Mouse (Mus musculus): Measurements from ENCODE around the gene Nlrp3.
"Not testable (repeated sequence)": the region's sequence is repeated elsewhere in the genome, so short reads cannot be mapped to it uniquely, and the experiment has no call there.

Gene Nlrp3

DNA sequence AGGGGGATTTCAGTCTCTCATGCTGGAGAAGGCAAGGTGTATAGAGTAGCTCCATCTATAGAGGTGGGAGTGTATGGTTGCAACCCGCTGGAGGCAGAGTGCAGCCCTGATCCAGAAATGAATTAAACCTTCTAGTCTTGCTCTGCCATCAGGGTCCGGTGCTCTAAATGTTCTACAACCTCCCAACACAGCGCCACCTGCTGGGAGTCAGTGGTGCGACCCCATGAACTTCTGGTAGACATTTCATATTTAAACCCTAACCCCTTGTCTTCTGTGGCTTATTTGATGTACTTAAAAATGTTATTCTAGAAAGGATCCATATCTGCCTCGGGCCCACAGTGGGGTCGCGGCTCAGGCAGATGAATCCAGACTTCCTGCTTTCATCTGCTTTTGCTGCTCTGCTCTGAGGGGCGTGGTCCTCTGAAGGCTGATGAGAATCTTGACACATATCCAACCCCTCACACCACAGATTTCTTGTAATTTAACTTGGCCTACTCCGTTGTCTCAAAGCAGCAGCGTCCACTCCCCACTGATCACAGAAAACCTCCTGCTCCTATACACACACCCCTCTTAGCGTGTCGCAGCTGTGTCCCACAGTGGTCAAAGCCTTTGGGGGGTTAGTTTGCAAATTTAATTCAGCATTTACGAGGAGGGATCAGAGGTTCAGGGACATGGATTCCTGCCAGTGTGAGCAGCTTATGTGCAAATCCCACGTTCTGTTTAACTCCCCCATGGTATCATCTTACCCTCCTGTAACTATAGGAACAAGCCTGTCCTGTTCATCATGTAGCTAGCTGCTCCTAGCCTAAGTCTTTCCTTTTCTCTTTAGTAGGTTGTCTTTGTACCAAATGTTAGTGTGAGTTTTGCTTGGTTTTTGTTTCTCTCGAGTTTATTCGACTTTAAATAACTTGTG is 3.9 kb upstream of the Nlrp3 start:
- DNase-seq, result peak; percentile 19 to 50

DNA sequence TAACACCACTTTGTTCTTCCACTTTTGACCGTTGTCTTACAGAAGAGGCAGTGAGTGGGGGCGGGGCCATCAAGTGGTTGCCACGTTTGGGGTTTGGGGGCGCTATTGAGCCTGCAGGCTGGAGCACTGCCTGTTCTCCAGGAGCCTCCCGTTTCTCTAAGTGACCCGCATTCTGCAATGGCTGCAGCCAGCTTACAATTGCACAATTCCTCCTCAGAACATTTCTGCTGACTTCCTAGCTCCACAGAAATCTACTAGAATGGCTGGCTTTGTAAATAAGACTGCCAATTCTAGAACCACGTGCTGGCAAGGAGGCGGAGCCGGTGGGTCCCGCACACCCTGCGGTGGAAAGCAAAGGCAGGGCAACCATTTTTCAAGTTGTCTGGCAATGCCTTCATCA is 3.0 kb upstream of the Nlrp3 start:
- peak; percentile 15 to 51 for DNase-seq

DNA sequence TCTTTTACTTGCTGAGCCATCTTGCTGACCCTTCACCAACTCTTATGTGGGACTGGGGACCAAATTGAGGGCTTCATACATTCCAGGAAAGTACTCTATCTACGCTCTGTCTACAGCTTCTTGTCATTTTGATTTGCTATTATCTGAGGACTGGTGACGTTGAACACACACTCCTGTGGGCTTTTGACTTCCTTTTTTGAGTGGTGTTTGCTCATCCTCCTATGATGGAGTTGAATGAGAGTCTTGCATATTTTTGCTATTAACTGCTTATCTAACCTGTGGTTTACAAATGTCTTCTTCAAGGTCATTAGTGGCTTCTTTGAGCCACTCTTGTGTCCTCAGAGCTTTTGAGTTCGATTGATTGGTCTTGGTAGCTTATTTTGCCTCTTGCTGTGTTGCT is 1.2 kb upstream of the Nlrp3 start:
- DNase-seq, result no peak

DNA sequence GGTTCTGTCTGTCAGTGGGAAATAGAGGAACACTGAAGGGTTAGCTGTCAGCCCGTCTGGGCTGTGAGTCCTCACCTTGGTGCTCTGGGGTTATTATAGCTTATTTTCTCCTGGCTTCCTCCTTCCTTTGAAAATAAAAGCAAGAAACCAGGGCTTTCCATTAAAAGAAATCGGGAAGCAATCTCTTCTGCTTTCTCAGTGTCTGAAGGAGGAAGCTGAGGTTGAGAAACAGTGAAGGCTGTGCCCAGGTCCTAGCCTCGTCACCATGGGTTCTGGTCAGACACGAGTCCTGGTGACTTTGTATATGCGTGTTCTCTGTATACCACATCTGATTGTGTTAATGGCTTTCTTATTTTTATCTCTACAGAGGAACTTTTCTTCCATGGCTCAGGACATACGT is 1.1 kb downstream of the Nlrp3 start:
- no peak for DNase-seq

DNA sequence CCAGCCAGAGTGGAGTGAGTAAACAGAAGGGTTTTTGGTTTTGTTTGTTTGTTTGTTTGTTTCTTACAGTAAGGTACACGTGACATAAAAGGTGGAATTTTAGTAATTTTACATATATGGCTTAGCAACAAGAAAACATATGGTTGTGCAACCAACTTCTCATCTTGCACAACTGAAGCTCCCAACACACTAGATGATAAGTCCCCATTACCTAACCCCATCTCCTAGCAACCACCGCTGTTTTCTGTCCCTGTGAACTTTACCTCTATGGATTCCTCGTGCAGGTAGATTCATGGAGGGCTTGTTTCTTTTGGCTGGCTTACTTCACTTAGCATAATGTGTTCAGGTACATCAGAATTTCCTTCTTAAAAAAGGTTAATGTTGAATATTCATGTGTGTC is 2.0 kb downstream of the Nlrp3 start:
- no peak for DNase-seq

DNA sequence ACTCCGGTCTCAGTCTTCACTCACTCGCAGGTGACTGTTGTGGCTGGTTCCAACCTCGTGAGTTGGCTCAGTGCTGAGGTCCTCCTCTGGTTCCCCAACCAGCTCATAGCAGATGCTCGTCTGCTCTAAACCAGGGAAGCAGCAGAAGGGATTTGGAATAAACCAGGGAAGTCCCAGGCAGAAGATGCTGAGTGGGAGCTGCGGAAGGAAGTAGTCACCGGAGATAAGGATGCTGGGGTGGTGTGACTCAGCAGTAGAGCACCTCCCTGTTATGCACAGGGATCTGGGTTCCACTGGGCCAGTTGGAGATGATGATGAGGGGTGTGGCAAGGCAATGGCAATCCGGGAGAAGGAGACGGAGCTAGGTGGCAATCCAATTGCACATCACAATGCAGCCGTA is 2.6 kb downstream of the Nlrp3 start:
- no peak for DNase-seq

DNA sequence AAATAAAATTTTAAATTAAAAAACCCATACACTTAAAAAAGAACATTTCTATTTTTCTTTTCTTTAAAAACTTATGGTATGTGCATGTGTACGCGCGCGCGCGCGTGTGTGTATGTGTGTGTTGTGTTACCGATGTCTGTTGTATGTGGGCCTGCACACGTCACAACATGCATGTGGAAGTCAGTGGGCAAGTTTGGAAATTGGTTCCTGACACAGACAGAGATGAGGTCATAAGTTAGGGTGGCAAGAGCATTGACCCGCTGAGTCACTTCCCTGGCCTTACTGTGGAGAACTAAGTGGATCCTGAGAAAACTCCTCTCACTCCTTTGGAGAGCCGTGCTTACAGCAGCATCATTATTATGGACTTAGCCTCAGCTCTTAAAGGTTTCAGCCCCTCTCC is 12.8 kb downstream of the Nlrp3 start:
- no peak for DNase-seq

DNA sequence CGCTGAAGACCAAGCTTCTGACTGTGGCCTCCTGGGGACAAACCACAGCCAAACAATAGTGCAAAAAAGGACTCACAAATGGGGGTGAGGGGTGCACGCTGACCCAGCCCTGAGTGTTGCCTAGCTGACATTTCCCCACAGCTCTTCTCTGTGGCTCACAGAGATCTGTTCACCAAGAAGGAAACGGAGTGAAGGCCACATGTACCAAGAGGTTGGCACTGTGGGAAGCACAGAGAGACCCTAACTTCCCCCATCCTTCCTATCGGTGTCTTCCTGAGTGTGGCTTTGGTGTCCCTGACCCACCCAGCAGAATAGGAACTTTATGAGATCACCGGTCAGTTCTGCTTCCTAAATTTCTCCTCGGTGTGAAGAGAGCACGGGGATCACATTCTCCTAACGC is 13.2 kb downstream of the Nlrp3 start:
- DNase-seq, result no peak

DNA sequence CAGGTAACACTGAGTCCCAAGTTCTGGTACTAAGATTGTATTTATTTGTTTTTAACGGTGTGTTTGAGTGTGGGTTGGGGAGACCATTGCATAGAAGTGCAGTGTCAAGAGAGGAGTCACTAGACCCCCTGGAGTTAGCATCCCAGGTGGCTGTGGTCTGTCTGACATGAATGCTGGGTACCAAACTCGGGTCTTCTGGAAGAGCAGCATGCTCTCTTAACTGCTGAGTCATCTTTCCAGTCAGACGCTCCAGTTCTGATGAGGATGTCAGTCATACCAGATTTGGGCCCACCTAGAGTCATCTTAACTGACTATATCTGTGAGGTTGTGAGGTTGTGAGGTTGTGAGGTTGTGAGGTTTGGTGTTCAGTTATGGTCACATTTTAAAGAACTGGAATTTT is 19.5 kb downstream of the Nlrp3 start:
- DNase-seq, result no peak

DNA sequence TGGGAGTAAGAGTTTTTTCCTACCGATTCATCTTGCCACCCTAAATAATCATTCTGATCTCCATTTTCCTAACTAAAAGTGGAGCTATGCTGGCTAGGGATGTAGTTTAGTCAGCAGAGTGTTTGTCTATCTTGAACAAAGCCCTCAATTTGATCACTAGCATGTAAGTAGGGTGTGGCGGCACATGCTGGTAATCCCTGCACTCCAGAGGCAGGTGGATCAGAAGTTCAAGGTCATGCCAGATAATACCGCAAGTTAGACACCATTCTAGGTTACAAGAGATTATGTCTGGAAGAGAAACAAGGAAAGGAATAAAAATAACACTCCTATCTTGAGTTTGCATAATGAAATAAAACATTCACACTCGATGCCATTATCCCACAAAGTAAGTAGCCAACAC is 21.0 kb downstream of the Nlrp3 start:
- no peak for DNase-seq

DNA sequence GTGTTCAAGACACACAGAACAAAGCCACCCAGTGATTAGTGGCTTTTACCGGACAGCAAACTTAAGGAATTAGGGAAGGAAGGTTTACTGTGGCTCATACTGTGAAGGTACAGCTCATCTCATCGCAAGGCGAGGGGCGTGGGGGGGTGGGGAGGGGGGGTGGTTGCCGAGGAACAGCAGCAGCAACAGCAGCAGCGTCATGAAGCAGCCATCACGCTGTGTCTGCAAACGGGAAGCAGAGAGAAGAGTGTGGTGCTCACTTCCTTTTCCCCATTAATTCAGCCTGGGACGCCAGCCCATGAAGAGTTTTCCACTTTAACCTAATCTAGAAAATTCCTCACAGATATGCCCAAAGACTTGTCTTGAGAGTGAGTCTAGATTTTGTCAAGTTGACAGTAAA is 21.5 kb downstream of the Nlrp3 start:
- DNase-seq, result no peak

DNA sequence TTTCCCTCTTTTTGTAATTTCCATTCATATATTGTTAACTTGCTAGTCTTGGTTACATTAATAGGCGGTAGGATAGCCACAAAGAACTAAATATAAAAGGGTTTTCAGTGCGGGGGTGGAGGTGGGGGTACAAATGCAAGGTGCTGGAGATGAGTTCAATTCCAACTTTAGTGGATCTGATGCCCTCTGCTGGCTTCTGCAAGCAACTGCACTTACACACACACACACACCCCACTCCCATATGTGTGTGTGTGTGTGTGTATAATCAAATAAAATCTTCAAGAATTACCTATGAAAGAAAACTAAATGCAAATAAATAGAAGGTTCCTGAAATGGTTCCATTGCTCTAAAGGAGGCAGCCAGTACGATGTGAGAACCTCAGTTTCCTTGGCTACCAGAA is 27.9 kb downstream of the Nlrp3 start:
- DNase-seq, result peak; percentile 10 to 56

DNA sequence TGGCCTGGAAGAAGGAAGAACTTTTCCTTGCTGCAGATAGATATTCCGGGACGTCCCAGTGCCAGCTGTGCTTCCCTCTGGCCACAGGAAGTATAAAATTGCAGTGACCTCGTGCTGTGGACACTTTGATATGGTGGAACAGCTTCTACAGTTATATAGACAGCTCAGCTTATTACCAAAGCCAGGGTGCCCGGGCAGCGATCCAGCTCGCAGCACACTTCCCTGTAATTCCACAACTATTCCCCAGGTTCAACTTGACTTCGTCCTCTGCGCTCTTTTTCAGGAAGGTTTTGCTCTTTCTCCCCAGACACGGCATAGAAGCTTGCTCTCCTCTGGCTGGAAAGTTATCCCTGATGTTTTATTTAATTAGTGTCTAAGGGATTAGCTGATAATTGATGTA is 34.4 kb downstream of the Nlrp3 start:
- peak in 1 of 2 experiments; percentile 9 for DNase-seq

DNA sequence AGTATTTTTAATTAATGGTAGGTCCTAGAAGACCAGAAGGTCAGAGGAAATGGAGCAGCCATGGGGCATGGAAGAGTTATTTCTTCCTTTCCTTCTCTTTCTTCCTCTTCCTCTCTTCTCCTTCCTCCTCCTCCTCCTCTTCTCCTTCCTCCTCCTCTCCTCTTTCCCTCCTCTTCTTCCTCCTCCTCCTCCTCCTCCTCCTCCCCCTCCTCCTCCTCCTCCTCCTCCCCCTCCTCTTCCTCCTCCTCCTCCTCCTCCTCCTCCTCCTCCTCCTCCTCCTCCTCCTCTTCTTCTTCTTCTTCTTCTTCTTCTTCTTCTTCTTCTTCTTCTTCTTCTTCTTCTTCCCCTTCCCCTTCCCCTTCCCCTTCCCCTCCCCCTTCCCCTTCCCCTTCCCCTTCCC is 34.8 kb downstream of the Nlrp3 start, which contains the start of gene Olfr222:
Olfr222 (minus strand) TSS at position 101 of the 400 bp plus-strand sequence.
- not testable (repeated sequence) for DNase-seq

DNA sequence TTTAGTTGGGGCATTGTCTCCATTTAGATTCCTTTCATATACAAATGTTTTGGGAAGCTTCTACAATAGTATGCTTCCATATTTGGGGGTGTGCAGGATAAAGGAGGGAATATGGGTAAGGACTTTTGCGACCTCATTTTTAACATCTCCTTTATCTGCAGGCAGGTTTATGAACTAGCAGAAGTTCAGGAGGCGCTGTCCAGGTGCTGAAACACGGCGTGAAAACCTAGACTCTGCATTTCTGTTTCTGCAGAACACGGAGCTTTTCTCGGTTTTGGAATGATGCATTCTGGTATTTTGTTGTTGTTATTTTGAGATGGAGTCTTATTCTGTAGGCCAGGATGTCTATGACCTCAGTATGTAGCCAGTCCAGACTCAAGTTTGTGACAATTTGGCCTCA is 43.2 kb downstream of the Nlrp3 start:
- no peak for DNase-seq

DNA sequence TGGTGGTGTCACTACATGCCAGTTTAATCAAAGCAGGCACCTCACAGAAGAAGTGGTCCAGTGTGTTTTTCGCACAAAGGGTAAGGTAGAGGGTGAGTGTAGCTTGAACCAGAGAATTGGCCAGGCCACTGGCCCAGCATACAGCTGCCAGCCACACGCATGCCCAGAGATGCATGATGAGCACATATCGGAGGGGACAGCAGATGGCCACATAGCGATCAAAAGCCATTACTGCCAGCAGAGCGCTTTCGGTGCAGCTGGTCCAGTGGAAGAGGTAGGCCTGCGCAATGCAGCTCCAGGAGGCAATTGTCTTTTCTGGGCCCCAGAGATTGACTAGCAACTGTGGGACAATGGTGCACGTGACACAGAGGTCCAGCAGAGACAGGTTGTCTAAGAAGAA is 48.1 kb downstream of the Nlrp3 start:
- DNase-seq, result no peak

DNA sequence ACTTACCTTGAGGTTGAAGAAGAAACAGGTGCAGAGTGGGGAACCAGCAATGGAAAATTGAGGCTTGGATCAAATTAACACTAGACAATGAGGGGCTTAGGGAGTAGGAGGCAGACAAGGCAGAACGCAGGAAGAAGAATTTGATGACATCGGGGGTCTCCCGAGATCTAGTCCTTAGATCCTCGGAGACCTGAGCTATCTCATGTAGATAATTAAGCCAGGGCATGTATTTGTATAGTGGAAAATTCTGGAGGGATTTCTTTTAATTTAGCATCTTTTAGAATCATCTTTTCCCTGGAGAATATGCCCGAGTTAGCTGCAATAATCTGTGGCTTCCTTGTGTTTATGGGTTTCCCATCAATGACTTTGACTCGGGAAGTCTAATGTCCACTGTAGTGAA is 51.8 kb downstream of the Nlrp3 start, which contains the start of gene Olfr223:
Olfr223 (minus strand) TSS at position 101 of the 400 bp plus-strand sequence.
- DNase-seq, result no peak

DNA sequence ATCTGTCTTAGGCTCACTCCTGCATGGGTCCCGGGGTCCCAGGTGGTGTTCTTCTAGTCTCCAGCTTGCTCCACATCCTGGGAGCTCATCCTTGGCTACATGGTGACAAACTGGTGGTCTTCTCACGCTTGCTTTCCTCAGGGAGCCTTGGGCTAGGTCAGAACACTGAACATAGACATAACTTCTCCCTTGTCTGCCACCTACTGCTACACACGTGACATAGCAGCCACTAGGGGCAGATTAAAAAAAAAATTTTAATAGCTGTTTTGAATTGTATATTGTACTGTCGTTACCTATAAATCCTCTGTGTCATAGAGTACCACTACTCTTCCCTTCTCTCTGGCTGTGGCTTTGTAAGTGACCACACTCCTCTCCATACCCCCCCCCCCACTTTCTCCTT is 54.7 kb downstream of the Nlrp3 start:
- no peak for DNase-seq

DNA sequence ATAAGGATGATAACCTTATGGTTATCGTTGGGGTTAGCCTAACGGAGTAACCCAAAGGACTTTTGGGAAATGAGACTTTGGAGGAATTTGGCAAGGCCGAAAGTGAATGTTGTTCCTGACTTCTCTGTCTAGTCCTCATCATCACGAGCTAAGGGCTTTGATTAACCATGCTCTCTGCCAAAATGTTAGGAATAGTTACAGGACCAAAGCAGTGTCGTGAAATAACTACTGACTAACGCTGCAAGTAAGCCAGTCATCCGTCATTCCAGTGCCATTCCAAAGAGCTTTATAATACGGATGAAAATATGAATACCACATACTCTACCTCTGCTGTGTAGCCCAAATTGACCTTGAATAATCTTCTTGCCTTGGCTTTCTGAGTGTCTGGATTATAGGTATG is 55.6 kb downstream of the Nlrp3 start:
- DNase-seq, result no peak

DNA sequence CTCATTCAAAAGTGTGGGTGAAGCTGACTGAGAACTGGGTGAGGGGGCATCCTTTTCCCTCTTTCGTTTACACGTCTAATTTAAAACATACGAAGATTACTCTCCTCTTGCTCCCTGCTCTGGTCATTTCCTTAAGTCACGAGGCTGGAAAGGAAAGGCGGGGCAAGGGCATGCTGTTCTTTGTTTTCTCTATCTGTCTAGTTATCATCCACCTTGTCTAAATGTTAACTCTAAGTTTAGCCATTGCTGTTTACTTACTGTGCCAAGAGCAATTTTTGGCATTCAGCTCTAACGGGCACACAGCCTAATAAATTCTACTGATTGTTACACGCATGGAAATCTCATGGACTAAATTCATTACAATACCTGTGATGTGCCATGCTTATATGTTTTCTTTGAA is 57.8 kb downstream of the Nlrp3 start:
- no peak for DNase-seq

DNA sequence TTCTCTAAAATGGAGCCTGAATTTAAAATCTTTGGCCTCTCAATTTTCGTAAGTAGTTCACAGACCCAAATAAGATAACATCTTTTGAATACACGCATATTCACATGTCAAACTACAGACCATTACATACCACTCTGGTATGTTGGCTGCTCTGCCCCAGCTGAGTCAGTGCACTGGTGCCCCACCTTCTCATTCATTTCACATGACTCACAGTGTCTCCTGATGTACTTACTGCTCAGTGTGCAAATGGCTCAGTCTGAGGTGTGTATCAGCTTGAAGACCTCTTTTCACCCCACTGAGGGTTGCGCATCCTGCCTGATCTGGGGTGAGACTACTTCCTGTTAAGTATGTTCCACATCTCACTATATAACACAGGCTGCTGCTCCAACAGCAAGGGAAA is 59.5 kb downstream of the Nlrp3 start:
- no peak for DNase-seq

DNA sequence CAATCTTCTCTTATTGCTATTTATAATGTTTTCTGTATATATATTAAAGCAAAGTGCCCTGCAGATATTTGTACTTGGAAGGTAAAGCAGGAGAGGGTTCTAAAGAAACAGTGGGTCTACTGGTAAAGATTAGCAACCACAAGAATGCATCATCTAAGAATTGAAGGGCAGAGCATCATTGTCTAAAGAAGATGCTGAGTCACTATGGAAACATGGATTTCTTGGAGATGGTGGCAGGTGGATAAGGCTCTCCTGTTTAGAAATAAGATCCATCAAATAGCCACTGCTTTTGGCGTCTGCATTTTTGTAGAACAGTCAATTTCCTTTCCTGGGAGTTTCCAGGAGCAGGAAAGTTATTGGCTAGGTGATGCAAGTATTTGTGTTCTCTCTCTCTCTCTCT is 60.9 kb downstream of the Nlrp3 start:
- DNase-seq, result no peak

DNA sequence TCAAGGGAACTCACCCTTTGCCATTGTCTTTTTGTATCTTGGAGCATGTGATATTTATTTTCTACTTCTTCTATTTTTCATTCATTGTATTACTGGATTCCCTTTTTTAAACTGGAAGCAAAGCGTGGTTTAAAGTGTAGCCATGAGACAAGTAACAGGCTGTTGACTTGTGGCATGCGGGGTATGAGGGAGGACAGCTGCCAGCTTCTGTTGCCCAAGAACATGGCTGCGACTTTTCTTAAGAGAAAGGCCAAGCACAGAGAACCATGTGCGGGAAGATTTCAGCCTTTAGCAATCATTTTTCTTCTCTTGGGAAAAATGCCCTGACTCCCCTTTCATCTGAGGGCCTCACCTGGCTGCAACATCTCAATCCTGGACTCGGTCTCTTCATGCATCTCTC is 70.3 kb downstream of the Nlrp3 start:
- DNase-seq, result no peak

DNA sequence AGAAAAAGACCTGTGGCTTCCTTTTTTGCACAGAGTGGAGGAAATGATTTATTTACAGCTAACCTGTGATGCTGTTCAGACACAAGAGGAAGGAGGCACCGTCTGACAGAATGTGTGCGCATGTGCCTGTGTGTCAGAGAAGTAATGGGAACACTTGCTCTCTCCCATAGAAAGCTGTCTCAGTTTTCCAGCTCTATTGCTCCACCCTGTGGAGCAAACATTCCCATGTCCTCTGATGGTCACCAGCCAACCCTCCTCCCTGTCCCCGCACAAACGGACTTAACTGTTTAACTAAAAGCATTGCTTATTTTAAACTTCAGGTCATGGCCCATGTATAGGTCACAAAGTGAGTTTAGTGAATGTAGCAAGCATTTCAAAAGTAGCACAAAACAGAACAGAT is 72.8 kb downstream of the Nlrp3 start:
- DNase-seq, result peak in 1 of 2 experiments; percentile 64
